Comparison of ENCODE assay signal across 12 mouse cellular contexts in the genomic region with DNA sequence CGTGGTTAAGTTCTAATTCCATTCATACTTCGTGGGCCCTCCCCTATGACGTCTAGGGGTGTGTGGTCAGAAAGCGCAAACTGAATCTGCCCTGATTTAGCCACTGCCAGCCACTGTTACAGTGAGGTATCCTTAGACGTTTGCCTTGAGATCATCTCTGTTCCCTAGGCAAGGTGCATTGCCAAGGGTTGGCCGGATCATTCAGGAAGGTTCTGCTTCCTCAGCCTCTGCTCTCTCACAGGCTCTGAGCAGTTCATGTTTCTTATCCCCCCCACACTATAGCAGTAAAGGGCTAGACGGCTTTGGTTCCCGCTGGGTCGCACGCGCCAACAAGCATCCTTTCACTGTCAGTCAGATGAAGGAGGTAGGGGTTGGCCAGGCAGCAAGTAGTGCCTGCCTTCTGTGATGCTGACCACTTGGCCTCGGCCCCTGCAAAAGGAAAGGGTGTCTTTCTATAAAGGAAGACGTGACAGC. TPM values are rescaled to one million over a fixed set of nuclear protein-coding genes. Genes with fewer than 3 reads are reported as not detected.
DNase-seq lines count a peak whose midpoint lies in the region; ATAC-seq and TF ChIP-seq lines count a peak whose summit lies in the region.
"Had no signal": no experiment of that assay in that cellular context is flagged by ENCODE, and none has a peak within 500 bp of the region (broad histone marks: within the 10 kb centered on the region; RNA-seq: fewer than 3 reads in every experiment).

No protein-coding gene starts in this region.

- no peak for DNase-seq in heart, adult 2 months
- DNase-seq in heart, adult 8-10 months (ENCODE audit: low spot score) = no peak
- DNase-seq in limb, embryonic 10.5 days (ENCODE audit: low spot score) = no peak
- peak; percentile 60 for DNase-seq in Patski (ENCODE audit: low read depth, low spot score)
- no peak for DNase-seq in limb, embryonic 14.5 days (ENCODE audit: low spot score)
- DNase-seq in forebrain, embryonic 10.5 days (ENCODE audit: extremely low spot score, low spot score) = no peak
- DNase-seq: adrenal gland, adult 8-10 months; liver had no signal

- TF ChIP-seq EP300 in heart, adult 2 months (IDR thresholded peaks at IDR 0.05; ENCODE audit: insufficient read depth, low read depth, low read length) = no peak

- H3K4me3 ChIP-seq in heart, adult 2 months = no peak overlapping the region
- no peak overlapping the region for H3K4me3 ChIP-seq in limb, embryonic 12.5 days (replicated peaks)
- H3K4me3 ChIP-seq in limb, embryonic 10.5 days = no peak overlapping the region
- H3K4me3 ChIP-seq in limb, embryonic 14.5 days (replicated peaks; ENCODE audit: low read length) = no peak overlapping the region
- H3K4me3 ChIP-seq in forebrain, embryonic 10.5 days = no peak overlapping the region
- H3K4me3 ChIP-seq: megakaryocyte, embryonic 14.5 days had no signal

- H3K27me3 ChIP-seq in heart, adult 2 months (ENCODE audit: control insufficient read depth, insufficient read depth, low read length) = no peaks in the 10 kb centered on the region
- H3K27me3 ChIP-seq in limb, embryonic 12.5 days = no peaks in the 10 kb centered on the region
- H3K27me3 ChIP-seq in limb, embryonic 10.5 days (ENCODE audit: low read depth, poor library complexity, severe bottlenecking) = no peaks in the 10 kb centered on the region
- H3K27me3 ChIP-seq in Patski = no peaks in the 10 kb centered on the region
- no peaks in the 10 kb centered on the region for H3K27me3 ChIP-seq in limb, embryonic 14.5 days (ENCODE audit: control insufficient read depth, insufficient read depth, low read length)
- H3K27me3 ChIP-seq in forebrain, embryonic 10.5 days (ENCODE audit: poor library complexity, severe bottlenecking) = no peaks in the 10 kb centered on the region

- H3K9ac ChIP-seq in heart, adult 2 months (ENCODE audit: low read depth, low read length) = no peak overlapping the region
- no peak overlapping the region for H3K9ac ChIP-seq in limb, embryonic 12.5 days (replicated peaks)
- no peak overlapping the region for H3K9ac ChIP-seq in limb, embryonic 14.5 days (ENCODE audit: low read depth, low read length, severe bottlenecking)

- peaks cover 8% of the 10 kb centered on the region for H3K36me3 ChIP-seq in heart, adult 2 months (ENCODE audit: control insufficient read depth, insufficient read depth, low read length)
- peaks cover 65% of the 10 kb centered on the region for H3K36me3 ChIP-seq in limb, embryonic 12.5 days
- peaks cover 92% of the 10 kb centered on the region for H3K36me3 ChIP-seq in limb, embryonic 10.5 days
- peaks cover 26% of the 10 kb centered on the region for H3K36me3 ChIP-seq in limb, embryonic 14.5 days (ENCODE audit: control insufficient read depth, insufficient read depth, low read length)
- H3K36me3 ChIP-seq in forebrain, embryonic 10.5 days (replicated peaks) = peaks cover 89% of the 10 kb centered on the region

- TF ChIP-seq POLR2A in heart, adult 2 months (IDR thresholded peaks at IDR 0.05; ENCODE audit: insufficient read depth, low read depth, low read length) = no peak
- no peak for TF ChIP-seq POLR2A in limb, embryonic 14.5 days (IDR thresholded peaks at IDR 0.05; ENCODE audit: borderline replicate concordance, extremely low read depth, insufficient read depth, insufficient read length)

- POLR2A ChIA-PET in Patski (lab: Charles Lee) = no interaction called here

- H3K4me2 ChIP-seq in limb, embryonic 12.5 days = no peak overlapping the region
- no peak overlapping the region for H3K4me2 ChIP-seq in limb, embryonic 14.5 days (replicated peaks; ENCODE audit: low read depth, low read length, severe bottlenecking)

- H3K9me3 ChIP-seq in limb, embryonic 12.5 days = no peaks in the 10 kb centered on the region
- no peaks in the 10 kb centered on the region for H3K9me3 ChIP-seq in limb, embryonic 10.5 days (replicated peaks)
- H3K9me3 ChIP-seq in limb, embryonic 14.5 days (ENCODE audit: control insufficient read depth, low read length) = no peaks in the 10 kb centered on the region
- no peaks in the 10 kb centered on the region for H3K9me3 ChIP-seq in forebrain, embryonic 10.5 days
- H3K9me3 ChIP-seq: G1E; megakaryocyte, embryonic 14.5 days had no signal

- TF ChIP-seq CTCF in heart, adult 2 months (IDR thresholded peaks at IDR 0.05) = no peak
- no peak for TF ChIP-seq CTCF in Patski (IDR thresholded peaks at IDR 0.05)

- no peak for ATAC-seq in limb, embryonic 12.5 days (ENCODE audit: insufficient number of reproducible peaks, insufficient read depth, low FRiP score, low TSS enrichment, low read depth)
- ATAC-seq in Patski = peak; percentile 89
- ATAC-seq in limb, embryonic 14.5 days (ENCODE audit: low FRiP score, low read depth) = no peak
- ATAC-seq: forebrain, embryonic 16.5 days had no signal

- intact Hi-C loops in heart, adult 2 months (cut with DNase I) = no loop called here

- in situ Hi-C loops in Patski (cut with MboI; ENCODE audit: low pct_unique_long_range_greater_than_20kb) = no loop called here

- CTCF ChIA-PET in Patski (lab: Charles Lee) = no interaction called here

- peak overlapping the region; percentile 91 for H3K27ac ChIP-seq in heart, adult 2 months
- H3K27ac ChIP-seq in limb, embryonic 12.5 days = peak overlapping the region; percentile 35; the same call in 1 of the 2 replicates
- H3K27ac ChIP-seq in limb, embryonic 10.5 days = no peak overlapping the region
- peak overlapping the region; percentile 55 for H3K27ac ChIP-seq in limb, embryonic 14.5 days (replicated peaks; ENCODE audit: low read depth, low read length)
- H3K27ac ChIP-seq in forebrain, embryonic 10.5 days = no peak overlapping the region; the same call in 1 of the 2 replicates

- 35% methylated on average over 13 of the region's 13 CpGs for WGBS in heart, adult 2 months
- WGBS in limb, embryonic 12.5 days = 76% methylated on average over 13 of the region's 13 CpGs
- 80% methylated on average over 13 of the region's 13 CpGs for WGBS in limb, embryonic 10.5 days
- WGBS in limb, embryonic 14.5 days = 63% methylated on average over 13 of the region's 13 CpGs
- 81% methylated on average over 13 of the region's 13 CpGs for WGBS in forebrain, embryonic 10.5 days

- peaks cover 2% of the 10 kb centered on the region; the same call in 1 of the 2 replicates for H3K79me2 ChIP-seq in heart, adult 2 months (replicated peaks; ENCODE audit: control insufficient read depth, insufficient read depth, low read length)

- peaks cover 28% of the 10 kb centered on the region for H3K4me1 ChIP-seq in heart, adult 2 months (ENCODE audit: control insufficient read depth, insufficient read depth, low read length)
- peaks cover 59% of the 10 kb centered on the region for H3K4me1 ChIP-seq in limb, embryonic 12.5 days (replicated peaks)
- peaks cover 66% of the 10 kb centered on the region for H3K4me1 ChIP-seq in limb, embryonic 10.5 days
- peaks cover 47% of the 10 kb centered on the region for H3K4me1 ChIP-seq in limb, embryonic 14.5 days (ENCODE audit: control insufficient read depth, insufficient read depth, low read length)
- peaks cover 57% of the 10 kb centered on the region for H3K4me1 ChIP-seq in forebrain, embryonic 10.5 days

RNA-seq across cellular contexts. Expression of a gene that starts 54.6 kb away (rescaled TPM):
- total RNA-seq in heart, adult 2 months (2021) = 100 to 1,000 TPM in 1 of 2 experiments, 10 to 100 TPM in 1; 96.3 to 103 TPM
- 113 and 180 TPM in 2 replicates for polyA plus RNA-seq in heart, adult 2 months (2012; rRNA removed)
- total RNA-seq in heart, adult 8-10 months (2022) = 100 to 1,000 TPM in 1 of 4 experiments, 10 to 100 TPM in 3; 93.9 to 102 (median 96.0) TPM
- polyA plus RNA-seq in limb, embryonic 12.5 days (2016; fragmentation: Nextera tagmentation; extraction: Ambion mirVana) = 97.8 and 102 TPM in 2 replicates
- polyA plus RNA-seq in limb, embryonic 10.5 days (2016; fragmentation: Nextera tagmentation; extraction: Ambion mirVana) = 145 and 167 TPM in 2 replicates
- polyA plus RNA-seq in Patski (2021) = 48.8 TPM
- polyA plus RNA-seq in limb, embryonic 14.5 days (2012; rRNA removed) = 105 and 114 TPM in 2 replicates
- polyA plus RNA-seq in limb, embryonic 14.5 days (2014; fragmentation: Nextera tagmentation; extraction: Ambion mirVana) = 102 and 104 TPM in 2 replicates
- 131 and 132 TPM in 2 replicates for polyA plus RNA-seq in forebrain, embryonic 10.5 days (2016; fragmentation: Nextera tagmentation; extraction: Ambion mirVana)

RNA-seq across cellular contexts. Expression of a gene that starts 54.7 kb away (rescaled TPM):
- 10 to 100 TPM; 21.9 to 25.9 TPM for total RNA-seq in heart, adult 2 months (2021)
- polyA plus RNA-seq in heart, adult 2 months (2012; rRNA removed) = 12.6 and 15.4 TPM in 2 replicates
- 10 to 100 TPM; 24.2 to 35.1 (median 27.8) TPM for total RNA-seq in heart, adult 8-10 months (2022)
- polyA plus RNA-seq in limb, embryonic 12.5 days (2016; fragmentation: Nextera tagmentation; extraction: Ambion mirVana) = 4.6 and 7.1 TPM in 2 replicates
- polyA plus RNA-seq in limb, embryonic 10.5 days (2016; fragmentation: Nextera tagmentation; extraction: Ambion mirVana) = 11.7 and 12.6 TPM in 2 replicates
- polyA plus RNA-seq in Patski (2021) = 4.3 TPM
- polyA plus RNA-seq in limb, embryonic 14.5 days (2012; rRNA removed) = 8.5 and 10.0 TPM in 2 replicates
- polyA plus RNA-seq in limb, embryonic 14.5 days (2014; fragmentation: Nextera tagmentation; extraction: Ambion mirVana) = 5.4 and 7.3 TPM in 2 replicates
- 8.9 and 11.3 TPM in 2 replicates for polyA plus RNA-seq in forebrain, embryonic 10.5 days (2016; fragmentation: Nextera tagmentation; extraction: Ambion mirVana)

Comparison
In these comparisons a context has a peak if more than half of its experiments do, and no peak if none do; other contexts are left out.
1. H3K27ac ChIP-seq: peak in heart, adult 2 months (single experiment), limb, embryonic 12.5 days (single experiment) and limb, embryonic 14.5 days (single experiment); none in limb, embryonic 10.5 days (single experiment) and forebrain, embryonic 10.5 days (single experiment).